Mouse (Mus musculus) stomach, embryonic 16.5 days (tissue): ENCODE data around the gene Cfap97d1. TPM values are rescaled to one million over a fixed set of nuclear protein-coding genes. Genes with fewer than 3 reads are reported as not detected.

Experiments used
- ATAC-seq: fragments of 200-750 bp; cut with Nextera tagmentation; 2 replicates; pipeline ENCODE4 v1.8.0; 2017; ENCODE audit warnings: moderate number of reproducible peaks, moderate TSS enrichment; ENCODE audit not compliant: insufficient read depth, low FRiP score
- H3K27ac ChIP-seq: fragments of 300-500 bp; sonication (generic); 2 replicates; pipeline ENCODE4 v1.5.1; 2014; ENCODE audit warnings: low read length
- H3K27me3 ChIP-seq: fragments of 300-500 bp; sonication (generic); 2 replicates; pipeline ENCODE4 v1.6.1; 2014; ENCODE audit warnings: low read length, control low read depth, mixed read lengths; ENCODE audit not compliant: control insufficient read depth, insufficient read depth
- H3K36me3 ChIP-seq: fragments of 300-500 bp; sonication (generic); 2 replicates; pipeline ENCODE4 v1.6.1; 2014; ENCODE audit warnings: low read length; ENCODE audit not compliant: control insufficient read depth, insufficient read depth
- H3K4me1 ChIP-seq: fragments of 300-500 bp; sonication (generic); 2 replicates; pipeline ENCODE4 v1.6.1; 2014; ENCODE audit warnings: low read length, control low read depth, mixed read lengths; ENCODE audit not compliant: control insufficient read depth, insufficient read depth
- H3K4me2 ChIP-seq: fragments of 300-500 bp; sonication (generic); 2 replicates; pipeline ENCODE4 v1.6.1; 2014; ENCODE audit warnings: low read depth, low read length, mixed read lengths
- H3K4me3 ChIP-seq: fragments of 300-500 bp; sonication (generic); replicated peaks from 2 replicates; pipeline ENCODE4 v1.5.1; 2014; ENCODE audit warnings: mild to moderate bottlenecking, low read length
- H3K9ac ChIP-seq: fragments of 300-500 bp; sonication (generic); 2 replicates; pipeline ENCODE4 v1.6.1; 2014; ENCODE audit warnings: low read length
- H3K9me3 ChIP-seq: fragments of 300-500 bp; sonication (generic); replicated peaks from 2 replicates; pipeline ENCODE4 v1.6.1; 2016; ENCODE audit warnings: low read length, control low read depth; ENCODE audit not compliant: control insufficient read depth
- WGBS: fragments of 180-500 bp; shearing (Covaris S2); extraction: QIAGEN DNeasy Blood & Tissue Kit; methylation state at CpG from one replicate; pipeline ENCODE4 v1.1.7; 2014; 5-methylcytosine and 5-hydroxymethylcytosine counted together
- polyA plus RNA-seq: library from polyadenylated mRNA; unstranded; fragments of >200 nt; fragmentation: Nextera tagmentation; extraction: Ambion mirVana; gene quantifications from 2 replicates; pipeline ENCODE4 v1.2.1, GENCODE M21; 2015

Gene Cfap97d1
- polyA plus RNA-seq, 1 experiment from 2014 or later = not detected

DNA sequence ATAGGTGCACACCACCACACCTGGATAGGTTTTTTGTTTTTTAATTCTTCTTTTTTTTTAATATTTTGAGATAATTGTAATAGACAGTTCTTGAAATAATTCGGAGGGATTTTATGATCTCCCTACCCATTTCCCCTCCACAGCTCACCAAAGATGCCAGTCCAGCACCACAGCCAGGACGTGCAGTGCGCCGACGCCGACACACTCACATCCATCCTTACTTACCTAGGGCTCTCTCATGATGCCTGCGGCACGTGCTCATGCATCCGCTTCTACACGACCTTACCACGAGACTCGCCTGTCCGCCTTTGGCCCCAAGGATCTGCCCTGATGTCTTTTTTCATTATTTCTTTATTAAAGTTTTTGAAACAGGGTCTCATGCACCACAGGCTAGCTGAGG lies 14.2 kb upstream of the Cfap97d1 start:
- Histone ChIP-seq H3K4me1 (no peaks in the 10 kb centered on the region), H3K4me2 (no peak overlapping the region), H3K27ac (no peak overlapping the region), H3K27me3 (peaks cover 19% of the 10 kb centered on the region), H3K4me3 (no peak overlapping the region), H3K9me3 (no peaks in the 10 kb centered on the region), H3K9ac (no peak overlapping the region), H3K36me3 (no peaks in the 10 kb centered on the region)
- WGBS = 81% methylated on average over 13 of the region's 13 CpGs
- ATAC-seq = no peak

DNA sequence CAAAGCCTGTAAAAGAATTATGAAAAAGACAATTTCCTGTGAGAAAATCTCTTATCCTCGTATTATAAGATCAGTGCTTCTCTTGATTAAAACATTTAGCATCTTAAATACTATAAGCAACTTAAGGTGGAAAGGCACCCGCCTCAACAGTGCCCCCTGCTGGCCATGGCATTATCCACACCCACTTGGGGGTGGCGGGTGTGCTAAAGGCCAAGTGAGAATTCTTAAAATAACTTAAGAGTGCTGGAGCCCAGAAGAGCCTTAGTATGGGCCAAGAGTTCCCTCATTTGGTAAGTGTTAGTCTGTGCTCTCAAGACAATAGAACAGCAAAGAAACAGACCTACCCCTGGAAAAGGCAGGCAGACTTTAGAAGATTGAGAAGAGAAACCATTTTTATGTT lies 12.7 kb upstream of the Cfap97d1 start:
- H3K9me3 ChIP-seq = no peaks in the 10 kb centered on the region
- 46% methylated on average over 3 of the region's 3 CpGs for WGBS
- no peak overlapping the region for H3K4me3 ChIP-seq
- no peaks in the 10 kb centered on the region for H3K36me3 ChIP-seq
- ATAC-seq = no peak
- H3K9ac ChIP-seq = no peak overlapping the region
- no peak overlapping the region for H3K4me2 ChIP-seq
- peaks cover 4% of the 10 kb centered on the region; the same call in 1 of the 2 replicates for H3K27me3 ChIP-seq
- no peak overlapping the region for H3K27ac ChIP-seq
- H3K4me1 ChIP-seq = no peaks in the 10 kb centered on the region

DNA sequence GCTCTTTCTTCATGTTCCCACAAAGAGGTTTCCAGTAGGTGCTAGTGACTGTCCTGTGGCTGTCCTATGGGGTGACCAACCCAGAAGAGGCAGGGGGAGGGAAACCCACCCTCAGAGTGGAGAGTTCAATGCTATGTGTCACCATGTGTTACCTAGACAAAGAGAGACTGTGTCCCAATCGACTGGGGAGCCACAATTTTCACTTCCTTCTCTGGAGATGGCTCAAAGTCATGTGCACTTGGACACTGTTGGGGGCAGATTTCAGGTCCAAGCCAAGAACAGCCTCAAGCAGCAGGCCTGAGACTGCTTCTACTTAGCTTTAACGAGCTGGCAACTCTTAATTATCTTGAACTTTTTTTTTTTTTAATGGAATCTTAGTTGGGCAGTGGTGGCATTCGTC lies 12.0 kb upstream of the Cfap97d1 start:
- H3K27ac ChIP-seq = no peak overlapping the region
- H3K4me3 ChIP-seq = no peak overlapping the region
- no peak overlapping the region for H3K9ac ChIP-seq
- no peak overlapping the region for H3K4me2 ChIP-seq
- H3K36me3 ChIP-seq = no peaks in the 10 kb centered on the region
- no peaks in the 10 kb centered on the region for H3K9me3 ChIP-seq
- no peaks in the 10 kb centered on the region for H3K4me1 ChIP-seq
- no peaks in the 10 kb centered on the region for H3K27me3 ChIP-seq
- WGBS = 78% methylated on average over 3 of the region's 3 CpGs
- no peak for ATAC-seq

DNA sequence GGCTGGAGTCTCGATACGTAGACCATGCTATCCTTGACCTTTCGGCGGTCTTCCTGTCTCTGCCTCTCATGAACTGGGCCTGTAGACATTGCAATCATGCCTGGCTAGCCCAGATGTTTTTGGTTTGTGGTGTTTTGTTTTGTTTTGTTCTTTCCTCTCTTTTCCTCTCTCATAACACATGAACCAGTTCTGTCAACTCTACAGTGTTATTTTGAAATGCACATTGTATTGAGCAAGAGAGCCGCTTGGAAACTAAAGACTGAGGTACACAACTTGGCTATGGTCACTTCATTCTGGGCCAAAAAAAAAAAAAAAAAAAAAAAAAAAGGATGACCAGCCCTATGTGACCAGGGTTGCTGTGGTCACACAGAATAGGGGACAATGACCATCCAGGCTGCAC lies 11.4 kb upstream of the Cfap97d1 start:
- 95% methylated on average over 5 of the region's 5 CpGs for WGBS
- H3K9me3 ChIP-seq = no peaks in the 10 kb centered on the region
- H3K4me1 ChIP-seq = no peaks in the 10 kb centered on the region
- H3K9ac ChIP-seq = no peak overlapping the region
- no peak overlapping the region for H3K4me3 ChIP-seq
- H3K4me2 ChIP-seq = no peak overlapping the region
- ATAC-seq = no peak
- H3K27ac ChIP-seq = no peak overlapping the region
- no peaks in the 10 kb centered on the region for H3K27me3 ChIP-seq
- H3K36me3 ChIP-seq = no peaks in the 10 kb centered on the region

DNA sequence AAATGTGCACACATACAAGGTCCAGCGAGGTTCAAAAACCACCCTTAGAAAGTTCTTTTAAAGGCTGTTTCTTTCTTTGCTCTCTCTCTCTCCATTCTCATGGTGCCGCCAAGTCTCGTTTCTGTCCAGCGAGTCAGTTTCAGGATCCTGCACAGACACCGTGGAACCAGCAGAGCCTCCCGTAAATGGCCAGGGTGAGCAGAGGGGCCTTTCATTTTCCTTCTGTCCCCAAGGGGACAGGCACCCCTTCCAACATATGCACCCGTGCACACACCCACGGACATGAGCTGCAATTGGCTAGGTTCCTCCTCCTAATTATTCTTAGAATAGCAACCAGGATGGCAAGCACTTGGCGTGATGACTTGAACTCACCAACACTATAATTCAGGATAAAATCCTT lies 10.6 kb upstream of the Cfap97d1 start:
- 73% methylated on average over 9 of the region's 9 CpGs for WGBS
- Histone ChIP-seq H3K27me3 (no peaks in the 10 kb centered on the region), H3K9me3 (no peaks in the 10 kb centered on the region), H3K4me1 (no peaks in the 10 kb centered on the region), H3K9ac (no peak overlapping the region), H3K4me3 (no peak overlapping the region), H3K4me2 (no peak overlapping the region), H3K36me3 (no peaks in the 10 kb centered on the region), H3K27ac (no peak overlapping the region)
- ATAC-seq = no peak

DNA sequence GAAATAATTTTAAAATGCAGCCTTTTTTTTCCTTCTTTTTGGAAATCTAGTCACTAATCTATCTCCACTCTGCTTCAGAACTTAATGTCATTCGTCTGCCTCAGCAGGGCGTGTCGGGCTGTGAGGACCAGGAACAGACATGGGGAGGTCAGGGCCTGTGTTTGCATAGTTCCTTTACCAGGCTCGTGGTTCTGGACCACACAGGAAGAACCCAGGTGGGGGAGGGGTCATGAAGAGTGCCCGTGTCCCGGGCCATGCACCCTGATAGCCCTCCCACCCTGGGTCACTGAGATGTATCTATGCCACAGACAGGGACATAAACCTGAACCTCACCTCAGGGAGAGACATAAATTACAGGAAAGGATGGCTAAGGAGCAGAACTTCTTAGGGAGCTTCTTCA lies 9.9 kb upstream of the Cfap97d1 start:
- H3K9ac ChIP-seq = no peak overlapping the region
- no peak overlapping the region for H3K4me3 ChIP-seq
- H3K4me1 ChIP-seq = no peaks in the 10 kb centered on the region
- 49% methylated on average over 6 of the region's 6 CpGs for WGBS
- H3K9me3 ChIP-seq = no peaks in the 10 kb centered on the region
- H3K36me3 ChIP-seq = no peaks in the 10 kb centered on the region
- no peaks in the 10 kb centered on the region for H3K27me3 ChIP-seq
- no peak for ATAC-seq
- H3K27ac ChIP-seq = no peak overlapping the region
- no peak overlapping the region for H3K4me2 ChIP-seq

DNA sequence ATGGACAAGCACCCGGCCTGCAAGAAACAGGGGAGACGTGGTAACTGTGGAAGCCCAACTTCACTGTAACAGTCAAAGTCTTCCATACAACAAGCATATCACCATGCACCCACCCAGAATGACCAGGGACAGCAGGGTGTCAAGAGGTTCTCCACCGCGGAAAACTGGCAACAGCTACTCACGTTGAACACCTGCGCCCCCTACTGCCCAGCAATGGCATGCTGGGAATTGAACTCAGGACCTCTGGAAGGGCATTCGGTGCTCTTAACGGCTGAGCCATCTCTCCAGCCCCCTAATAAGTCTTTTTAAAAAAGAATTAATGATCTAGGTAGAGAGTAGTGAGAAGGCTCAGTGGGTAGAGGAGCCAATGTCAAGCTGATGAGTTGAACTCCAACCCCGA lies 9.2 kb upstream of the Cfap97d1 start:
- ATAC-seq = no peak
- Histone ChIP-seq H3K4me3 (no peak overlapping the region), H3K4me2 (no peak overlapping the region), H3K9ac (no peak overlapping the region), H3K27me3 (no peaks in the 10 kb centered on the region), H3K36me3 (no peaks in the 10 kb centered on the region), H3K4me1 (no peaks in the 10 kb centered on the region), H3K27ac (no peak overlapping the region), H3K9me3 (no peaks in the 10 kb centered on the region)
- WGBS = 49% methylated on average over 9 of the region's 9 CpGs

DNA sequence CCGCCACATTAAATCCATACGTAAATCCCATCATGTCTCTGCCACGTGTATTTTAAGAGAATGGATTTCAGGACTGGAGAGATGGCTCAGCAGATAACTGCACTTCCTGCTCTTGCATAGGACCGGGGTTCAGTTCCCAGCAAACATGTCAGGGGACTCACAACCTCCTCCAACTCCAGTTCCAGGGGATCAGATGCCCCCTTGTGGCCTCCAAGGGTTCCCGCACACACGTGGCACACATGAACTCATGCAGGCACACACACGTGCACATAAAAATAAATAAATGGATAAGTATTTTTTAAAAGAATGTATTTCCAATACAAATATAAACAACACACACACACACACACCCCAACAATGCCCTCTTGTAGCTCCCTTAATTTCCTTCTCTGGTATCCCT lies 7.1 kb upstream of the Cfap97d1 start:
- Histone ChIP-seq H3K36me3 (no peaks in the 10 kb centered on the region), H3K27me3 (no peaks in the 10 kb centered on the region), H3K9me3 (no peaks in the 10 kb centered on the region), H3K4me1 (no peaks in the 10 kb centered on the region), H3K4me2 (no peak overlapping the region), H3K9ac (no peak overlapping the region), H3K27ac (no peak overlapping the region), H3K4me3 (no peak overlapping the region)
- 91% methylated on average over 7 of the region's 7 CpGs for WGBS
- no peak for ATAC-seq

DNA sequence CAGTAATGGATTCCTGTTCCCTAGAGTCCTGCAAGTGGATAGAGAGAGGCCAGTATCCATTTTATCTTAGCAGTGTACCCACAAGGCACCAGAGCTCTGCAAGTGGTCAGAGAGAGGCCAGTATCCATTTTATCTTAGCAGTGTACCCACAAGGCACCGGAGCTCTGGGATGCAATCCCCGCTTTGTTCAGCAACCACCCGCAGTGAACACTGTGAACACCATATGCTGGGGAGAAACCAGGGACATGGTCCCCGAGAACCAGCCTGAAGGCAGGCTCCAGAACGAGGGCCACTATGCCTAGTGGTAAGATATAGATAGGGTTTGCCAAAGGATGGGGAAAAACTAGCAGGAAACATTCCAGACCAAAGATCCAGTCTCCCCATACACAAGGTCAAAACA lies 4.9 kb upstream of the Cfap97d1 start:
- Histone ChIP-seq H3K9me3 (no peaks in the 10 kb centered on the region), H3K27ac (no peak overlapping the region), H3K4me3 (no peak overlapping the region), H3K4me2 (no peak overlapping the region), H3K9ac (no peak overlapping the region), H3K27me3 (no peaks in the 10 kb centered on the region), H3K4me1 (peaks cover 8% of the 10 kb centered on the region; the same call in 1 of the 2 replicates), H3K36me3 (no peaks in the 10 kb centered on the region)
- no peak for ATAC-seq
- WGBS = 88% methylated on average over 5 of the region's 5 CpGs

DNA sequence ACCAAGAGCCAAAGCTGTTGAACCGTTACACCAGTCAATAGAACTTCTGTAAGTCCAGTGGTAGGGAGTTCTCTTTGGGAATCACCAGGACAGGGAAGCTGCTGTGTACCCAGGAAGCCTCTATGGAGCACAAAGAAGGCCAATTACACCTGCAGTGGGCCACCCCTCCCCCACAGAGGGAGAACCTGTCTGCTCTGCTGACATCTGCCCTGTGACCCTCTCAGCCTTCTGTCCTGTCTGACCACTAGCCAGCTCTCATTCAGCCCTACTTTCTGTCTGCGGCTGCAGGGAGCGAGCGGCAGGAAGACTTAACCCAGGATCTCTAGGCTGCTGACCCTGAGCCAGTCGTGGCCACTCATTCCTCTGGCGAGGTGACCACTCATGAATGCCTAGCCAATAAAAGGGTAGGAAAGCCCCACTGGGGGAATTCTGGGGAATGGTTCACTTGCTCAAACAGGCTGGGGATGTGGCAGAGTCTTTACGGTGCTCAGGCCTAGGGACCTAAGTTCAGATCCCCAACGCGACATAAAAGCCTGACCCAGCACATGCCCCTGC lies 3.4 kb upstream of the Cfap97d1 start:
- H3K9ac ChIP-seq = no peak overlapping the region
- H3K27me3 ChIP-seq = no peaks in the 10 kb centered on the region
- no peak overlapping the region for H3K27ac ChIP-seq
- no peak for ATAC-seq
- H3K9me3 ChIP-seq = no peaks in the 10 kb centered on the region
- H3K4me3 ChIP-seq = no peak overlapping the region
- WGBS = 81% methylated on average over 9 of the region's 9 CpGs
- H3K4me2 ChIP-seq = no peak overlapping the region
- H3K4me1 ChIP-seq = peaks cover 14% of the 10 kb centered on the region
- no peaks in the 10 kb centered on the region for H3K36me3 ChIP-seq
